Mouse (Mus musculus) limb, embryonic 11.5 days (tissue): ENCODE data around the gene Rere. TPM values are rescaled to one million over a fixed set of nuclear protein-coding genes. Genes with fewer than 3 reads are reported as not detected.

Experiments used
- ATAC-seq: fragments of 200-750 bp; cut with Nextera tagmentation; 2 replicates; pipeline ENCODE4 v1.8.0; 2017; ENCODE audit warnings: low read depth; ENCODE audit not compliant: insufficient number of reproducible peaks, low FRiP score, low TSS enrichment
- DNase-seq: peaks from one replicate; pipeline ENCODE4 v3.0.0-alpha.2; 2015; ENCODE audit warnings: low spot score
- H3K27ac ChIP-seq: fragments of 300-500 bp; sonication (generic); replicated peaks from 2 replicates; pipeline ENCODE4 v1.5.1; 2014; ENCODE audit warnings: low read depth, mild to moderate bottlenecking, low read length
- H3K27me3 ChIP-seq: fragments of 300-500 bp; sonication (generic); 2 replicates; pipeline ENCODE4 v1.6.1; 2014; ENCODE audit warnings: mild to moderate bottlenecking, low read length, mixed read lengths; ENCODE audit not compliant: control insufficient read depth, insufficient read depth
- H3K36me3 ChIP-seq: fragments of 300-500 bp; sonication (generic); 2 replicates; pipeline ENCODE4 v1.6.1; 2014; ENCODE audit warnings: mild to moderate bottlenecking, low read length, moderate library complexity, mixed read lengths; ENCODE audit not compliant: control insufficient read depth, insufficient read depth
- H3K4me1 ChIP-seq: fragments of 300-500 bp; sonication (generic); 2 replicates; pipeline ENCODE4 v1.6.1; 2014; ENCODE audit warnings: low read length, mixed read lengths; ENCODE audit not compliant: control insufficient read depth, insufficient read depth
- H3K4me2 ChIP-seq: fragments of 300-500 bp; sonication (generic); 2 replicates; pipeline ENCODE4 v1.6.1; 2014; ENCODE audit warnings: low read depth, mild to moderate bottlenecking, moderate library complexity; ENCODE audit not compliant: severe bottlenecking
- H3K4me3 ChIP-seq: fragments of 300-500 bp; sonication (generic); 2 replicates; pipeline ENCODE4 v1.5.1; 2014; ENCODE audit warnings: low read depth, low read length
- H3K9ac ChIP-seq: fragments of 300-500 bp; sonication (generic); 2 replicates; pipeline ENCODE4 v1.6.1; 2014; ENCODE audit warnings: mild to moderate bottlenecking, low read length
- H3K9me3 ChIP-seq: fragments of 300-500 bp; sonication (generic); 2 replicates; pipeline ENCODE4 v1.6.1; 2016; ENCODE audit warnings: low read length; ENCODE audit not compliant: control insufficient read depth
- WGBS: fragments of 180-500 bp; shearing (Covaris S2); extraction: QIAGEN DNeasy Blood & Tissue Kit; methylation state at CpG from one replicate; pipeline ENCODE4 v1.1.7; 2014; 5-methylcytosine and 5-hydroxymethylcytosine counted together
- polyA plus RNA-seq: library from polyadenylated mRNA; unstranded; fragments of >200 nt; fragmentation: Nextera tagmentation; extraction: Ambion mirVana; gene quantifications from 2 replicates; pipeline ENCODE4 v1.2.1, GENCODE M21; 2014

The Rere gene
- polyA plus RNA-seq, 1 experiment from 2014 or later = 37.9 TPM

GRCm38 (mm10) chr4:150238433-150239086, 42.9 kb upstream of the Rere start:
- ATAC-seq = no peak
- peaks cover 22% of the 10 kb centered on the region for H3K36me3 ChIP-seq
- H3K27ac ChIP-seq = peak overlapping the region; percentile 99; the same call in 1 of the 2 replicates
- WGBS = 2% methylated on average over 3 of the region's 3 CpGs
- H3K9ac ChIP-seq = peak overlapping the region; percentile 77
- H3K27me3 ChIP-seq = no peaks in the 10 kb centered on the region
- peak overlapping the region; percentile 65 for H3K4me3 ChIP-seq
- peak; percentile 52 for DNase-seq
- peaks cover 17% of the 10 kb centered on the region for H3K4me1 ChIP-seq
- peak overlapping the region; percentile 78 for H3K4me2 ChIP-seq
- H3K9me3 ChIP-seq = no peaks in the 10 kb centered on the region

- no peak for DNase-seq
- Histone ChIP-seq H3K4me2 (peak overlapping the region; percentile 78), H3K4me1 (peaks cover 17% of the 10 kb centered on the region), H3K4me3 (peak overlapping the region; percentile 65), H3K27ac (no peak overlapping the region), H3K9me3 (no peaks in the 10 kb centered on the region), H3K27me3 (no peaks in the 10 kb centered on the region), H3K9ac (peak overlapping the region; percentile 77), H3K36me3 (peaks cover 23% of the 10 kb centered on the region)
- 20% methylated on average over 5 of the region's 5 CpGs for WGBS
- ATAC-seq = no peak
Observed at GRCm38 (mm10) chr4:150239087-150239480, 42.4 kb upstream of the Rere start.

- DNase-seq = no peak
- Histone ChIP-seq H3K4me2 (peak overlapping the region; percentile 78), H3K9ac (peak overlapping the region; percentile 77; the same call in 1 of the 2 replicates), H3K9me3 (no peaks in the 10 kb centered on the region), H3K27me3 (no peaks in the 10 kb centered on the region), H3K4me3 (peak overlapping the region; percentile 65), H3K36me3 (peaks cover 27% of the 10 kb centered on the region), H3K27ac (0 out of 2 replicates have a peak overlapping the region, but pooled peaks have one; percentile 5), H3K4me1 (peaks cover 16% of the 10 kb centered on the region)
- no peak for ATAC-seq
- 31% methylated on average over 6 of the region's 6 CpGs for WGBS
Observed at GRCm38 (mm10) chr4:150239503-150239902, 41.9 kb upstream of the Rere start.

- H3K4me3 ChIP-seq = peak overlapping the region; percentile 65
- peak overlapping the region; percentile 78 for H3K4me2 ChIP-seq
- H3K4me1 ChIP-seq = peaks cover 15% of the 10 kb centered on the region
- ATAC-seq (no peak), DNase-seq (peak; percentile 86)
- peaks cover 31% of the 10 kb centered on the region for H3K36me3 ChIP-seq
- no peak overlapping the region for H3K9ac ChIP-seq
- 0 out of 2 replicates have a peak overlapping the region, but pooled peaks have one; percentile 5 for H3K27ac ChIP-seq
- 7% methylated on average over 6 of the region's 6 CpGs for WGBS
- H3K27me3 ChIP-seq = no peaks in the 10 kb centered on the region
- no peaks in the 10 kb centered on the region for H3K9me3 ChIP-seq
Observed at GRCm38 (mm10) chr4:150239951-150240368, 41.5 kb upstream of the Rere start.

- no peak overlapping the region for H3K9ac ChIP-seq
- peaks cover 15% of the 10 kb centered on the region for H3K4me1 ChIP-seq
- WGBS = 57% methylated on average over 1 of the region's 1 CpGs
- H3K27ac ChIP-seq = no peak overlapping the region
- H3K36me3 ChIP-seq = peaks cover 34% of the 10 kb centered on the region
- ATAC-seq (no peak), DNase-seq (no peak)
- no peaks in the 10 kb centered on the region for H3K27me3 ChIP-seq
- 0 out of 2 replicates have a peak overlapping the region, but pooled peaks have one; percentile 13 for H3K4me2 ChIP-seq
- H3K4me3 ChIP-seq = no peak overlapping the region
- no peaks in the 10 kb centered on the region for H3K9me3 ChIP-seq
Observed at GRCm38 (mm10) chr4:150240381-150240886, 41.0 kb upstream of the Rere start.

- H3K27me3 ChIP-seq = no peaks in the 10 kb centered on the region
- H3K27ac ChIP-seq = no peak overlapping the region
- H3K4me1 ChIP-seq = peaks cover 15% of the 10 kb centered on the region
- peaks cover 44% of the 10 kb centered on the region for H3K36me3 ChIP-seq
- no peak for ATAC-seq
- H3K9ac ChIP-seq = no peak overlapping the region
- no peak for DNase-seq
- H3K4me3 ChIP-seq = no peak overlapping the region
- 73% methylated on average over 4 of the region's 4 CpGs for WGBS
- H3K9me3 ChIP-seq = no peaks in the 10 kb centered on the region
- H3K4me2 ChIP-seq = no peak overlapping the region
Observed at GRCm38 (mm10) chr4:150241708-150242107, 39.7 kb upstream of the Rere start.

GRCm38 (mm10) chr4:150242745-150243144, 38.7 kb upstream of the Rere start:
- H3K4me1 ChIP-seq = peaks cover 15% of the 10 kb centered on the region
- H3K27ac ChIP-seq = no peak overlapping the region
- H3K27me3 ChIP-seq = no peaks in the 10 kb centered on the region
- DNase-seq (no peak), ATAC-seq (no peak)
- H3K9ac ChIP-seq = no peak overlapping the region
- no peak overlapping the region for H3K4me2 ChIP-seq
- H3K9me3 ChIP-seq = no peaks in the 10 kb centered on the region
- 84% methylated on average over 5 of the region's 5 CpGs for WGBS
- peaks cover 47% of the 10 kb centered on the region for H3K36me3 ChIP-seq
- H3K4me3 ChIP-seq = no peak overlapping the region

GRCm38 (mm10) chr4:150245876-150246275, 35.6 kb upstream of the Rere start:
- Histone ChIP-seq H3K4me1 (no peaks in the 10 kb centered on the region; the same call in 1 of the 2 replicates), H3K9ac (no peak overlapping the region), H3K27ac (no peak overlapping the region), H3K9me3 (no peaks in the 10 kb centered on the region), H3K36me3 (peaks cover 59% of the 10 kb centered on the region), H3K4me3 (no peak overlapping the region), H3K4me2 (no peak overlapping the region), H3K27me3 (no peaks in the 10 kb centered on the region)
- ATAC-seq (no peak), DNase-seq (no peak)
- WGBS = 67% methylated on average over 2 of the region's 2 CpGs
